Mouse (Mus musculus): ENCODE results near the gene Ccnd2. TPM values are rescaled to one million over a fixed set of nuclear protein-coding genes. Genes with fewer than 3 reads are reported as not detected.
A peak's percentile ranks its signal among the peaks of the same experiment; 100 is the strongest.

Gene Ccnd2
- polyA plus RNA-seq, 1 experiment from 2014 or later = 1,164 TPM

DNA sequence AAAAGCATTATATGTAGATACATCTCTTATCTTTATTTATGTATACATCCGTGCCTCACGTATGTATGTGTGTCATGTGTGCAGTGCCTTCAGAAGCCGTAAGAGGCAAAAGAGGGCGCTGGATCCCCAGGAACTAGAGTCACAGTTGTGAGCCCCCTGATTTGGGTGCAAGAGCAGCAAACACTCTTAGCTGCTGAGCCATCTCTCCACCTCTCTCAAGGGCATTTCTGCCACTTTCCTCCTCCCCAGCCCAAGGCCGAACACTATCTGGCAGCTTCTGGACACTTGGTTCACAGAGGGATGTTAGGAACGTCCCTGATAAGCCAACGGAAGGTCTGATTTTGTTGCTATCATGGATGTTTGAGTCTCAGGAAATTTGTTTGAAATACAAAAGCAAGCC, 28.5 kb downstream of the Ccnd2 start:
- Histone ChIP-seq H3K4me1 (no peaks in the 10 kb centered on the region), H3K4me2 (no peak overlapping the region), H3K9ac (no peak overlapping the region), H3K36me3 (peaks cover 26% of the 10 kb centered on the region), H3K9me3 (no peaks in the 10 kb centered on the region), H3K27ac (no peak overlapping the region), H3K27me3 (no peaks in the 10 kb centered on the region), H3K4me3 (no peak overlapping the region)
- WGBS = 87% methylated on average over 7 of the region's 7 CpGs
- ATAC-seq (ENCODE audit: insufficient number of reproducible peaks, low FRiP score, low TSS enrichment, low read depth) = no peak

- H3K27ac ChIP-seq = no peak overlapping the region
- no peaks in the 10 kb centered on the region for H3K27me3 ChIP-seq
- H3K9ac ChIP-seq = no peak overlapping the region
- peaks cover 21% of the 10 kb centered on the region for H3K36me3 ChIP-seq
- no peak overlapping the region for H3K4me2 ChIP-seq
- 83% methylated on average over 5 of the region's 5 CpGs for WGBS
- H3K4me1 ChIP-seq = no peaks in the 10 kb centered on the region
- no peak overlapping the region for H3K4me3 ChIP-seq
- ATAC-seq (ENCODE audit: insufficient number of reproducible peaks, low FRiP score, low TSS enrichment, low read depth) = no peak
- no peaks in the 10 kb centered on the region for H3K9me3 ChIP-seq
These were observed 29.0 kb downstream of the Ccnd2 start for GRCm38 (mm10) chr6:127122996-127123395.

DNA sequence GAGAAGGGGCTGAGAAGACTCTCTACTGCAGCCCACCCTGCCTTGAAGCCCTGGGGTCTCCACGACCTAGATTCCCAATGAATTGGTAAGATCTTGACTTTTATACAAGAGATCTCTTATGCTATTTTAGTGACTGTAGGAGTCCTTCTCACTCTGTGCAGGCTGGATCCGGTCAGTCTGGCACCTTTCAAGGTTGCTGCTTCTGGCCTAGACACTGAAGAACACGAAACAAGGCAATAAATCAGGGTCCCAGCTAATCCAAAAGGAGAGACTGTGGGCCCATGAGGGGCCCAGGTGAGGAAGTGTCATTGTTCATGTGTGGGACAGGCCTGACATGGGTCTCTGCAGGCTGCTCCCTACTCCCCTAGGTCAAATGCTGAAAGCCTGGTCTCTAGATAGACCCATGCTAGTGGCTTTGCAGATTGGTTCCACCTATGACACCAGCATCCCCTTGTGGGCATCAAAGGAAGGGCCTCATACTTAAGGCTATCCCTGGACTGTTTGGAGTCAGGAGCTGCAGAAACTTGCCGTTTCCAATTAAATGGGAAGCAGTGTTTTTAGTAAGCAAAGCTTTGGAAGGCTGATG, 29.7 kb downstream of the Ccnd2 start:
- Histone ChIP-seq H3K36me3 (peaks cover 14% of the 10 kb centered on the region), H3K27me3 (no peaks in the 10 kb centered on the region), H3K9ac (no peak overlapping the region), H3K9me3 (no peaks in the 10 kb centered on the region), H3K27ac (no peak overlapping the region), H3K4me2 (no peak overlapping the region), H3K4me3 (no peak overlapping the region), H3K4me1 (no peaks in the 10 kb centered on the region)
- WGBS = 70% methylated on average over 4 of the region's 4 CpGs
- no peak; the same call in 1 of the 2 replicates for ATAC-seq (ENCODE audit: insufficient number of reproducible peaks, low FRiP score, low TSS enrichment, low read depth)

GRCm38 (mm10) chr6:127114753-127115456, 37.1 kb downstream of the Ccnd2 start:
- no peak for ATAC-seq (ENCODE audit: insufficient number of reproducible peaks, low FRiP score, low TSS enrichment, low read depth)
- H3K4me1 ChIP-seq = no peaks in the 10 kb centered on the region
- H3K9me3 ChIP-seq = no peaks in the 10 kb centered on the region
- H3K27me3 ChIP-seq = no peaks in the 10 kb centered on the region
- WGBS = 61% methylated on average over 23 of the region's 23 CpGs
- H3K9ac ChIP-seq = no peak overlapping the region
- no peak overlapping the region for H3K4me3 ChIP-seq
- no peaks in the 10 kb centered on the region for H3K36me3 ChIP-seq
- no peak overlapping the region for H3K27ac ChIP-seq
- no peak overlapping the region for H3K4me2 ChIP-seq

DNA sequence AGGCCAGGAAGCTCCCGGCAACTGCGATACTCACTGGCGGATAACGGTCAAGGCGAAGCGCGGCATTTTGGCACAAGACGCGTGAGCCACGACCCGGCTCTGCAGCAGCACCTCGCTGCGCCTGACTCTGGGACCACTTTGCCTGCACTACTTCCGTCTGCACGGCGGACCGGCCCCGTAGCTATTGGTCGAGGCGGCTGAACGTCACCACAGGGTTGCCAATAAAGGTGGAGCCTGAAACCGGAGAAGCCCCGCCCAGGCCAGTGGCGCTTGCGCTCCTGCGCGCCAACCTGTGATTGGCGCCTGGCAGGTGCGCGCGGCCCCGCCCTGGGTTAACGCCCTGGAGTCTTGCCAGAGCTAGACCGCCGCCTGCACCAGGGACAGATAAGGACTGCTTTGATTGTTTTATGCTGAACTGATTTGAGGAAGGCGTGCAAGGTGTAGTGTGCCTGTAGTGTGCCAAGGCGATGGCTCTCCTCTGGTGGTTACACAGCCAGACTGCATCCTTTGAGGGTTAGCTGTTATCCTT, 42.5 kb downstream of the Ccnd2 start, which contains the start of gene Tigar:
Gene Tigar, minus strand, starts transcription at position 156 of the 529 bp plus-strand sequence.
- Histone ChIP-seq H3K9me3 (no peaks in the 10 kb centered on the region), H3K27ac (no peak within 1 kb of the TSS), H3K4me3 (peak within 1 kb of the TSS; percentile 63), H3K27me3 (no peaks in the 10 kb centered on the region), H3K36me3 (no peaks in the 10 kb centered on the region), H3K9ac (peak within 1 kb of the TSS; percentile 50), H3K4me2 (peak within 1 kb of the TSS; percentile 83), H3K4me1 (peaks cover 12% of the 10 kb centered on the region)
- peak; percentile 94 for ATAC-seq (ENCODE audit: insufficient number of reproducible peaks, low FRiP score, low TSS enrichment, low read depth)
- WGBS = under 1% methylated on average over 37 of the region's 37 CpGs

DNA sequence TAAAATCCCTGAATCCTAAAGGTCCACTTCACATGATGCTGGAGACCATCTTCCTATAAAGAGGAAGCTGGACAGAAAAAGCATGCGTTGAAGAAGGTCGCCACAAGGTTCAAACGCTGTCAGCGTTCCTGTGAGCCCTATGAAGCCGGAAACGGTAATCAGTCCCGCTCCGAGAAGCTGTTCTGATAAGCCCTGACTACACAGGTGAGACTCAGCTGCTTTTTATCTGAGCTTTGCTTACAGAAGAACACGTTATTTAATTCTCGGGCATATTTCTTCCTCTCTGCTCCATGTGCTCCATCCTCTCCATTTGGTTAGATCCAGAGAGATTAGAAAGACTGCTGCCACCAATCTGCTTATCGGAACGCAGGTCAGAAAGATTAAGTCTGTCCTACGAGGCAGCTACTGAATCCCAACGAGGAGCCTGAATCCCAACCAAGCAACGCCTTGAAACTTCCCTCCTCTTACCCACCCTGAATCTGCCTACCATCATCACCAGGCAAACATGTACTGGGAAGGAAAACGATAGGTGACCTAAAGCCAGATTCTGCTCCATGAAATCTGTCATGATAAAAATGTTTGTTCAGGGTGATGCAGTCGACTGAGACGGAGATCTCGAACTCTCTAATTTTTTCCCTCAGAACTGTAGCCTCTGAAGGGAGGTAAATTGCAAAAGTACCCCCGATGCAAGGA, 43.5 kb downstream of the Ccnd2 start:
- no peaks in the 10 kb centered on the region for H3K27me3 ChIP-seq
- ATAC-seq (ENCODE audit: insufficient number of reproducible peaks, low FRiP score, low TSS enrichment, low read depth) = no peak
- 44% methylated on average over 20 of the region's 20 CpGs for WGBS
- H3K9ac ChIP-seq = peak overlapping the region; percentile 50
- peak overlapping the region; percentile 83 for H3K4me2 ChIP-seq
- peak overlapping the region; percentile 63 for H3K4me3 ChIP-seq
- H3K27ac ChIP-seq = no peak overlapping the region
- H3K36me3 ChIP-seq = no peaks in the 10 kb centered on the region
- H3K4me1 ChIP-seq = peaks cover 12% of the 10 kb centered on the region
- H3K9me3 ChIP-seq = no peaks in the 10 kb centered on the region

DNA sequence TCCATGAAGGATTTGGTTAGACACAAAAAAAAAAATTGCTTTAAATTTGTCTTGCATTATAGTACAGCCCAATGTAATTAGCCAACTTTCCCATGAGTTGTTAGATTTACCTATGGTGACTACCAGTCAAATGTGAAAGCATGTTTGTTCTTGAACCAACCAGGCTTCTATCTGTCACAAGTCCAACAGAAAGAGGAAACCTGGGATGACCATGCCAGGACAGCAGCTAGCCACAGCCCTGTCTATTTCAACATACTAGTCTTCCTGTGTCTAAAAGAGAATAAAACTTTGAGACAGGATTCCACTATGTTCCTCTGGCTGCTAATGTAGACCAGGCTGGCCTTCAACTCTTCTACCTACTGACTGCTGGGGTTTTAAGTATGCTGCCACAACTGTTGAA, 44.6 kb downstream of the Ccnd2 start:
- no peak overlapping the region for H3K4me2 ChIP-seq
- H3K36me3 ChIP-seq = no peaks in the 10 kb centered on the region
- H3K9ac ChIP-seq = no peak overlapping the region
- H3K27ac ChIP-seq = no peak overlapping the region
- H3K4me3 ChIP-seq = no peak overlapping the region
- H3K9me3 ChIP-seq = no peaks in the 10 kb centered on the region
- no peaks in the 10 kb centered on the region for H3K27me3 ChIP-seq
- no peak for ATAC-seq (ENCODE audit: insufficient number of reproducible peaks, low FRiP score, low TSS enrichment, low read depth)
- H3K4me1 ChIP-seq = peaks cover 12% of the 10 kb centered on the region

DNA sequence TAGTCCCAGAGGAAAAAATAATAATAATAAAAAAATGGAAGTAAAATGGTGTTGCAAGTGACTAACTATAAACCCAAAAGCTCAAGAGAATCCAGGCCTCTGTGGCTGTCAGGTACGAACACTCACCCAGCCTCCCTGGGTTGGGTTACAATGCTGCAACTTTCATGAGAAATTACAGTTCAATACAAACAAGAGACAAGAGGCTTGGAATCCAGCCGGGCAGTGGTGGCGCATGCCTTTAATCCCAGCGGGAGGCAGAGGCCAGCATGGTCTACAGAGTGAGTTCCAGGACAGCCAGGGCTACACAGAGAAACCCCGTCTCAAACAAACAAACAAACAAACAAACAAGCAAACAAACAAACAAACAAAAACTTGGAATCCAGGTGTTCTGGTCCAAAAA, 45.3 kb downstream of the Ccnd2 start:
- H3K27ac ChIP-seq = no peak overlapping the region
- no peak overlapping the region for H3K4me2 ChIP-seq
- peaks cover 12% of the 10 kb centered on the region for H3K4me1 ChIP-seq
- no peaks in the 10 kb centered on the region for H3K9me3 ChIP-seq
- no peak overlapping the region for H3K4me3 ChIP-seq
- H3K36me3 ChIP-seq = no peaks in the 10 kb centered on the region
- WGBS = 54% methylated on average over 5 of the region's 5 CpGs
- H3K27me3 ChIP-seq = no peaks in the 10 kb centered on the region
- ATAC-seq (ENCODE audit: insufficient number of reproducible peaks, low FRiP score, low TSS enrichment, low read depth) = no peak
- no peak overlapping the region for H3K9ac ChIP-seq

DNA sequence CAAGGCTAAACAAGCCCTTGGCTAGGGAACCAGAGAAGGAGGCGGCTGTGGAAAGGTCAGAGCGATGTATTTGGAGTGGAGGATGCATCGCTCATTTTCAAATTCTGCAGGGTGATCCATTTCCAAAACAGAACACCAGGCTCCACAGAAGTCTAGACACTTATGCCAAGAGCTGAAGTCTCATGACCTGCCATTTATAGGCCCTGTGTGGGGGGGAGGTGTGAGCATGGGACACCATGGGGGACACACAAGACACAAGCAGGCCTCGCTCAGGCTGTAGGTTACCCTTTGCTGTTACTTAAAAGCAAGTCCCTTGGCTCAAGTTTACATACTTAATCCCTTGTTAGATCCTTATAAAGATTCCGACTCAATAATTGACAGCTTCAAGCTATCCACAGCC, 45.8 kb downstream of the Ccnd2 start:
- ATAC-seq (ENCODE audit: insufficient number of reproducible peaks, low FRiP score, low TSS enrichment, low read depth) = no peak

DNA sequence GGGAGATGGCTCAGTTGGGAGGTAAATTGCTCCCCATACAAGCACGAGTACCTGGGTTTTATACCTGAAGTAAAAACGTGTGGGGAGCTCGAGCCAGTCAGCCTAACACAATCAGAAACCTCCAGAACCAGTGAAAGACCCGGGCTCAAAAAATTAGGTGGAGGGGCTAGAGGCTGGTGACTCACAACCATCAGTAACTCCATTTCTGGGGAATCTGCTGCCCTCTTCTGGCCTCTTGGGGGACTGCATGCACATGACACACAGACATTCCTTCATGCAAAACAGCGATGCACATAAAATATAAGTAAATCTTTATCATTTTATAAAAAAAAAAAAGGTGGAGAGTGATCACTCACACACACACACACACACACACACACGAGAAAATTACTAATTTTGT, 46.9 kb downstream of the Ccnd2 start:
- WGBS = 69% methylated on average over 6 of the region's 6 CpGs

More for the DNA sequence above, 45.8 kb downstream of the Ccnd2 start:
- 76% methylated on average over 5 of the region's 5 CpGs for WGBS
- Histone ChIP-seq H3K4me2 (no peak overlapping the region), H3K4me1 (peaks cover 12% of the 10 kb centered on the region), H3K9me3 (no peaks in the 10 kb centered on the region), H3K4me3 (no peak overlapping the region), H3K36me3 (0 out of 2 replicates have a peak, but pooled peaks cover 2% of the 10 kb centered on the region), H3K27me3 (no peaks in the 10 kb centered on the region), H3K27ac (no peak overlapping the region), H3K9ac (no peak overlapping the region)

DNA sequence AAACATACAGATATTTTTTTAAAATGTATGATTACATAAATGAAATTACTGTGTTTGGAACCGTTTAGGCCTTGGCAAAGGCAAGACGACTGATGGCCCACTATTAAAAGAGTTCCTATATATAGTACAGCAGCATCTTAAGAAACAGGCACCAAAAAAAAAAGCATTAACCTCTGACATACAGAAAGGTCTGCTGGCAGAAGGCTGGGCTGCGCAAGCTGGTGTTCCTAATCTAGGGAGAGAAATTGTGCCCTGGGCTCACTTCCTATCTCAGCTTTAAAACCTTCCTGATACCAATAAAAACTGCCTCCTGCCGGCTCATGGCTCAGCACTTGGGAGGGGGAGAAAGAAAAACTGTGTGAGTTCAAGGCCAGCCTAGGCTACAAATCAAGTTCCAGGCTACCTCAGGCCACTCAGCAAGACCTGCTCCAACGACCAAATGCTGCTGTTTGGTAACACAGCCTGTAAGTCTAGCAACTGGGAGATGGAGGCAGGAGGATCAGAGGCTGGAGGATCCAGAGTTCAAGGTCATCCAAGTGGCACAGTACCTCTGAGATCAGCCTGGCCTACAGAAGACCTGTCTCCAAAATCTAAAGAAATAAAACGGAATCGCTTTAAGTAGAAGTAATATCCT, 47.5 kb downstream of the Ccnd2 start:
- Histone ChIP-seq H3K9me3 (no peaks in the 10 kb centered on the region), H3K4me1 (peaks cover 8% of the 10 kb centered on the region), H3K4me3 (no peak overlapping the region), H3K36me3 (0 out of 2 replicates have a peak, but pooled peaks cover 4% of the 10 kb centered on the region), H3K4me2 (no peak overlapping the region), H3K9ac (no peak overlapping the region), H3K27me3 (no peaks in the 10 kb centered on the region), H3K27ac (no peak overlapping the region)
- ATAC-seq (ENCODE audit: insufficient number of reproducible peaks, low FRiP score, low TSS enrichment, low read depth) = no peak
- WGBS = 76% methylated on average over 7 of the region's 7 CpGs

More for the DNA sequence above, 46.9 kb downstream of the Ccnd2 start:
- Histone ChIP-seq H3K4me2 (no peak overlapping the region), H3K9ac (no peak overlapping the region), H3K4me3 (no peak overlapping the region), H3K27me3 (no peaks in the 10 kb centered on the region), H3K36me3 (0 out of 2 replicates have a peak, but pooled peaks cover 4% of the 10 kb centered on the region), H3K9me3 (no peaks in the 10 kb centered on the region), H3K4me1 (peaks cover 12% of the 10 kb centered on the region), H3K27ac (no peak overlapping the region)
- no peak for ATAC-seq (ENCODE audit: insufficient number of reproducible peaks, low FRiP score, low TSS enrichment, low read depth)
